Mouse (Mus musculus): Measurements from ENCODE around the gene Slc5a10. TPM values are rescaled to one million over a fixed set of nuclear protein-coding genes. Genes with fewer than 3 reads are reported as not detected.

Slc5a10 gene
- polyA plus RNA-seq, 1 experiment = not detected

GRCm38 (mm10) chr11:61660001-61660400 is 60.6 kb downstream of the Slc5a10 start:
- Histone ChIP-seq H3K4me1 (ENCODE audit: control insufficient read depth, insufficient read depth, low read length) (peaks cover 50% of the 10 kb centered on the region), H3K4me3 (ENCODE audit: insufficient read depth, low read length) (no peak overlapping the region), H3K27ac (ENCODE audit: insufficient read depth, low read depth, low read length) (no peak overlapping the region)
- TF ChIP-seq POLR2A (IDR thresholded peaks at IDR 0.05; ENCODE audit: borderline replicate concordance, low read depth, low read length) = no peak
- TF ChIP-seq CTCF (IDR thresholded peaks at IDR 0.05; ENCODE audit: low read depth, low read length) = no peak

DNA sequence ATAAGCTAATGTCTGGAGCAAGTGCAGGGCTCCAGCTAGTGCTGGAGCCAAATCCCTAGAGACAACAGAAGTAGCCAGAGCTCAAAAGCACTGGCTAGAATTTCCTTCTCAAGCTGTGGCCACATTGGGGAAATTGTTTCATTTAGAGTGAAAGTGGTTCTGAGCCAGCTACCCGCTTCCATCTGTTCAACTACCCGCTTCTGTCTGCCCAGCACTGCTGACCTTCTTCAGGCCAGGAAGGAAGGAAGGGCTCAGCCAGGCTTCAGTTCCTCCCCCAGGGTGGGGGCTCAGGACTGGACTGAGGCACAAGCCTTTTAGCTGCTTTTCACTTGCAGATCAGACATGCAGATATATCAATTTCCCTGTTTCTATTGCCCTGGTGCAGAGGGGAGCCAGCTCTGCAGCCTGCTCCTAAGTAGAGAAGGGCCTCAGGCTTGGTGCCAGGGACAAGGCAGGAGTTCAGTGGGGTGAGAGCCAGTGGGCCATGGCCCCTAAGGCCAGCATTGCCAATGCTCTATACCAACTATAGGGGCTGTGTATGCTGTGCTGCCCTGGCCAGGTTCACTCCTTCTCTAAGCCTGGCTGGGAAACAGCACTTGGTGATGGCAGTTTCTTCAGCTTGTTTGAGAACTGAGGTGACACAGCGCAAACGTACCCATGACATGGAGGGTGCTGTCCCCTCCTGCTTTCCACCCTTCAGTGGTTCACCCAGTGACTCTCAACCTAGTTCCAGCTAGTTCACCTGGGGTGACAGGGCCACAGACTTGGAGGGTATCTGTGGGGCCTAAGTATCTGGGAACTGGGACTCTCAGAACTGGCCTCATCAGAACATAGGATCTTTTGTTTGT is 61.4 kb downstream of the Slc5a10 start:
- TF ChIP-seq CTCF (IDR thresholded peaks at IDR 0.05; ENCODE audit: low read depth, low read length) (no peak), POLR2A (IDR thresholded peaks at IDR 0.05; ENCODE audit: borderline replicate concordance, low read depth, low read length) (no peak)
- no peak overlapping the region for H3K4me3 ChIP-seq (ENCODE audit: insufficient read depth, low read length)
- H3K4me1 ChIP-seq (ENCODE audit: control insufficient read depth, insufficient read depth, low read length) = peaks cover 58% of the 10 kb centered on the region
- H3K27ac ChIP-seq (ENCODE audit: insufficient read depth, low read depth, low read length) = no peak overlapping the region

- TF ChIP-seq POLR2A (IDR thresholded peaks at IDR 0.05; ENCODE audit: borderline replicate concordance, low read depth, low read length) = no peak
- TF ChIP-seq CTCF (IDR thresholded peaks at IDR 0.05; ENCODE audit: low read depth, low read length) = no peak
- Histone ChIP-seq H3K4me1 (ENCODE audit: control insufficient read depth, insufficient read depth, low read length) (peaks cover 62% of the 10 kb centered on the region), H3K27ac (ENCODE audit: insufficient read depth, low read depth, low read length) (no peak overlapping the region), H3K4me3 (ENCODE audit: insufficient read depth, low read length) (no peak overlapping the region)
Measured at GRCm38 (mm10) chr11:61658360-61658922, 62.2 kb downstream of the Slc5a10 start.

- Histone ChIP-seq H3K27ac (ENCODE audit: insufficient read depth, low read depth, low read length) (no peak overlapping the region), H3K4me1 (ENCODE audit: control insufficient read depth, insufficient read depth, low read length) (peaks cover 68% of the 10 kb centered on the region), H3K4me3 (ENCODE audit: insufficient read depth, low read length) (no peak overlapping the region)
- TF ChIP-seq CTCF (IDR thresholded peaks at IDR 0.05; ENCODE audit: low read depth, low read length) (no peak), POLR2A (IDR thresholded peaks at IDR 0.05; ENCODE audit: borderline replicate concordance, low read depth, low read length) (no peak)
Measured at GRCm38 (mm10) chr11:61657432-61657831, 63.2 kb downstream of the Slc5a10 start.

- H3K27ac ChIP-seq (ENCODE audit: insufficient read depth, low read depth, low read length) = no peak overlapping the region
- H3K4me1 ChIP-seq (ENCODE audit: control insufficient read depth, insufficient read depth, low read length) = peaks cover 72% of the 10 kb centered on the region
- no peak overlapping the region for H3K4me3 ChIP-seq (ENCODE audit: insufficient read depth, low read length)
- TF ChIP-seq CTCF (IDR thresholded peaks at IDR 0.05; ENCODE audit: low read depth, low read length) = no peak
- no peak for TF ChIP-seq POLR2A (IDR thresholded peaks at IDR 0.05; ENCODE audit: borderline replicate concordance, low read depth, low read length)
Measured at GRCm38 (mm10) chr11:61656148-61656850, 64.3 kb downstream of the Slc5a10 start.

- no peak overlapping the region for H3K27ac ChIP-seq (ENCODE audit: insufficient read depth, low read depth, low read length)
- TF ChIP-seq CTCF (IDR thresholded peaks at IDR 0.05; ENCODE audit: low read depth, low read length) (no peak), POLR2A (IDR thresholded peaks at IDR 0.05; ENCODE audit: borderline replicate concordance, low read depth, low read length) (no peak)
- H3K4me1 ChIP-seq (ENCODE audit: control insufficient read depth, insufficient read depth, low read length) = peaks cover 67% of the 10 kb centered on the region
- no peak overlapping the region for H3K4me3 ChIP-seq (ENCODE audit: insufficient read depth, low read length)
Measured at GRCm38 (mm10) chr11:61655649-61656048, 65.0 kb downstream of the Slc5a10 start.

DNA sequence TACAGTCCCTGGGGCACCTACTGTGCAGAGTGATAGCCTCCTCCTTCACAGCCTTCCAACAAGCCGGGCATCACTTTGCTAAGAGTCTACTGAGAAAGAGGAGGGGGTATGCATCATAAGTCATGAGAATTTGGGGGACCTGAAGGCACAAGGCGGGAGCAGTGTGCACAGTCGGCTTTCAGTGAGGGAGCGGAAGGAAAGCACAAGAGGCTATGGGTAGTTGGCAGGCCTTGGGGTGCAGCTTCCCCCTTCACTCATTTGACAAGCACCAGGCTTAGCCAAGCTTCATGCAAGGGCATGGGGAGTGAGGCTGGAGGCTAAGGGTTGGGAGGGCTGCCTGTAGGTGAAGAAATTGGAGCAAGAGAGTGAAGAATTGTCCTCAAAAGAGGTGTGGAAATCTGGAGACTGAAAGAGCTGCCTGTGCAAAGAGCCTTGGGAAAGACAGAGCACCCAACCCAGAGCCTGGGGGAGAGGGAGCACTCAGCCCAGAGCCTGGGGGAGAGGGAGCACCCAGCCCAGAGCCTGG is 65.8 kb downstream of the Slc5a10 start:
- Histone ChIP-seq H3K4me3 (ENCODE audit: insufficient read depth, low read length) (no peak overlapping the region), H3K4me1 (ENCODE audit: control insufficient read depth, insufficient read depth, low read length) (peaks cover 59% of the 10 kb centered on the region), H3K27ac (ENCODE audit: insufficient read depth, low read depth, low read length) (no peak overlapping the region)
- TF ChIP-seq POLR2A (IDR thresholded peaks at IDR 0.05; ENCODE audit: borderline replicate concordance, low read depth, low read length) (no peak), CTCF (IDR thresholded peaks at IDR 0.05; ENCODE audit: low read depth, low read length) (no peak)

DNA sequence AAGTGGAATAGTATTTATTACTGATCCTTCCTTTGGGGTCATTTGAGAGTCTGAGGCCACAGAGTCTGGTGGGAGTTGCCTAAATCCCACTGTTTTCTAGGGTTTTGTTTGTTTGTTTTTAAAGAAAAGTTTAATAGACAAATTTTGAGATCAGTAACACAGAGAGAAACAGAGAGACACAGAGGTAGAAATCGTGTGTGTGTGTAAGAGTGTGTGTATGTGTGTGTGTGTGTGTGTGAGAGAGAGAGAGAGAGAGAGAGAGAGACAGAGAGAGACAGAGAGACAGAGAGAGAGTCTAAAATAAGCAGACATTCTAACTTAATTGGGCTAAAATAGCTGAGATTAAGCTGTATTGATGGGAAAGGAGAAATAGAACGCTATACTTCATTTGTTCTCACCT is 67.1 kb downstream of the Slc5a10 start:
- H3K4me1 ChIP-seq (ENCODE audit: control insufficient read depth, insufficient read depth, low read length) = peaks cover 52% of the 10 kb centered on the region
- H3K27ac ChIP-seq (ENCODE audit: insufficient read depth, low read depth, low read length) = peak overlapping the region; percentile 47
- H3K4me3 ChIP-seq (ENCODE audit: insufficient read depth, low read length) = peak overlapping the region; percentile 98
- no peak for TF ChIP-seq POLR2A (IDR thresholded peaks at IDR 0.05; ENCODE audit: borderline replicate concordance, low read depth, low read length)
- no peak for TF ChIP-seq CTCF (IDR thresholded peaks at IDR 0.05; ENCODE audit: low read depth, low read length)

DNA sequence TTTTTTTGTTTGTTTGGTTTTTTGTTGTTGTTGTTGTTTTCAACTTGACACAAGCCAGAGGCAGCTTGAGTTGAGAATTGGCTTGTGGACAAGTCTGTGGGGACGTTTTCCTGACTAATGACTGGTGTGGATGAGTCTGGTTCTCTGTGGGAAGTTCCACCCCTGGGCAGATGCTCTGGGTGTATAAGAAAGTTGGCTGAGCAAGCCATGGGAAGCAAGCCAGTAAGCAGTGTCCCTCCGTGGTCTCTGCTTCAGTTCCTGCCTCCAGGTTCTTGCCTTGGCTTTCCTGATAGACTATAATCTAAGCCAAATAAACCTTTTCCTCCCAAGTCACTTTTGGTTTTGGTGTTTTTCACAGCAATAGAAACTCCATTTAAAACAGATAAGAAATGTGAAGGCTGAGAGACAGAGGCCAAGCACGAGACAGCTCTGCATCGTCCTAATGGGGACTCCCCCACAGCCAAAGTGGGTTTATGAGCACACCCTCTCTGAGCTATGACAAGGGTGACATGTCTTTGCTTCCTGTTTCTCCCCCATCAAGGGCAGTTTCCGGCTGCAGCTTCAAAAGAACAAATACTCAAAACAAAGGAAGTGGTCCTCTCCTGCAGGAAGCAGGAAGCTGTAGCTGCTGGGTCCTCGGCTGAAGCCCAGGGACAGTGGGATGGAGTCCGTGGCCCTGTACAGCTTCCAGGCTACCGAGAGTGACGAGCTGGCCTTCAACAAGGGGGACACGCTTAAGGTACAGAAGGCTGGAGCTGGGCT is 67.8 kb downstream of the Slc5a10 start, which contains the start of gene Grap:
Gene Grap, plus strand, starts transcription at position 580 of the 762 bp plus-strand sequence.
- Histone ChIP-seq H3K4me1 (ENCODE audit: control insufficient read depth, insufficient read depth, low read length) (peaks cover 51% of the 10 kb centered on the region), H3K27ac (ENCODE audit: insufficient read depth, low read depth, low read length) (peak within 1 kb of the TSS; percentile 68), H3K4me3 (ENCODE audit: insufficient read depth, low read length) (peak within 1 kb of the TSS; percentile 98)
- peak; percentile 69; the same call in 1 of the 2 replicates for TF ChIP-seq POLR2A (IDR thresholded peaks at IDR 0.05; ENCODE audit: borderline replicate concordance, low read depth, low read length)
- no peak; the same call in 1 of the 2 replicates for TF ChIP-seq CTCF (IDR thresholded peaks at IDR 0.05; ENCODE audit: low read depth, low read length)
